Mouse (Mus musculus) layer of hippocampus, adult 9-11 months (tissue): ENCODE data around the gene Numa1.
"Not testable (repeated sequence)": the region's sequence is repeated elsewhere in the genome, so short reads cannot be mapped to it uniquely, and the experiment has no call there.

Experiments
- DNase-seq: peaks from one replicate; pipeline ENCODE4 v3.0.0; 2022

Numa1 gene

GRCm38 (mm10) chr7:101933751-101934240 is at the start of gene Numa1, which contains the start of gene Lrrc51:
Gene Numa1 (plus strand): TSS chr7:101934111.
Gene Lrrc51 (minus strand): TSS chr7:101933895.
- peak; percentile 98 for DNase-seq

- DNase-seq = no peak
Observed at GRCm38 (mm10) chr7:101884160-101884559, 49.8 kb upstream of the Numa1 start.

GRCm38 (mm10) chr7:101886274-101886673 is 47.6 kb upstream of the Numa1 start:
- no peak for DNase-seq

GRCm38 (mm10) chr7:101888460-101888859 is 45.5 kb upstream of the Numa1 start:
- DNase-seq = no peak

GRCm38 (mm10) chr7:101895695-101896094 is 38.2 kb upstream of the Numa1 start:
- no peak for DNase-seq

GRCm38 (mm10) chr7:101896104-101897066 is 37.5 kb upstream of the Numa1 start:
- peak; percentile 99 for DNase-seq

- no peak for DNase-seq
Observed at GRCm38 (mm10) chr7:101900331-101901097, 33.4 kb upstream of the Numa1 start.

- DNase-seq = no peak
Observed at GRCm38 (mm10) chr7:101901969-101902368, 31.9 kb upstream of the Numa1 start.

GRCm38 (mm10) chr7:101902846-101903245 is 31.1 kb upstream of the Numa1 start:
- DNase-seq = no peak

- peak; percentile 100 for DNase-seq
Observed at GRCm38 (mm10) chr7:101905561-101906286, 28.2 kb upstream of the Numa1 start, which contains the start of gene Lamtor1. Gene Lamtor1 (plus strand): TSS chr7:101905904.

GRCm38 (mm10) chr7:101906287-101906681 is 27.6 kb upstream of the Numa1 start, which contains the start of gene Tomt:
Gene Tomt (minus strand): TSS chr7:101906359.
- no peak for DNase-seq

- no peak for DNase-seq
Observed at GRCm38 (mm10) chr7:101906696-101907095, 27.2 kb upstream of the Numa1 start.

GRCm38 (mm10) chr7:101908367-101908766 is 25.5 kb upstream of the Numa1 start:
- no peak for DNase-seq

- DNase-seq = no peak
Observed at GRCm38 (mm10) chr7:101910138-101910537, 23.8 kb upstream of the Numa1 start.

GRCm38 (mm10) chr7:101911982-101912381 is 21.9 kb upstream of the Numa1 start:
- DNase-seq = no peak

GRCm38 (mm10) chr7:101918071-101918470 is 15.8 kb upstream of the Numa1 start:
- DNase-seq = no peak

GRCm38 (mm10) chr7:101925892-101926291 is 8.0 kb upstream of the Numa1 start:
- not testable (repeated sequence) for DNase-seq

- no peak for DNase-seq
Observed at GRCm38 (mm10) chr7:101928093-101928492, 5.8 kb upstream of the Numa1 start.

GRCm38 (mm10) chr7:101932551-101932950 is 1.4 kb upstream of the Numa1 start:
- no peak for DNase-seq

GRCm38 (mm10) chr7:101933300-101933699 is 611 bp upstream of the Numa1 start:
- DNase-seq = peak; percentile 12

- no peak for DNase-seq
Observed at GRCm38 (mm10) chr7:101935957-101936356, 2.0 kb downstream of the Numa1 start.

- no peak for DNase-seq
Observed at GRCm38 (mm10) chr7:101936996-101937395, 3.1 kb downstream of the Numa1 start.

- peak; percentile 49 for DNase-seq
Observed at GRCm38 (mm10) chr7:101937569-101937968, 3.7 kb downstream of the Numa1 start.
